Mouse (Mus musculus) erythroblast, adult 5-6 weeks (primary cell): ENCODE data around the gene Alpk1. TPM values are rescaled to one million over a fixed set of nuclear protein-coding genes. Genes with fewer than 3 reads are reported as not detected.
A peak's percentile ranks its signal among the peaks of the same experiment; 100 is the strongest.

ENCODE experiments used
- ATAC-seq: replicated peaks from 2 replicates; pipeline ENCODE4 v1.8.0; 2016; ENCODE audit warnings: moderate number of reproducible peaks, mild to moderate bottlenecking, moderate TSS enrichment, inconsistent platforms; ENCODE audit not compliant: poor library complexity, low FRiP score, severe bottlenecking
- total RNA-seq, 2 experiments: library from RNA; stranded (forward) in 1 of 2; stranded (reverse) in 1 of 2; fragments of 150-400 nt in 1 of 2; fragments of 200-764, 138-1000 nt in 1 of 2; gene quantifications; 2 replicates each; pipeline versions ENCODE4 v1.2.3 to v1.2.4; 2015 to 2017; ENCODE audit warnings: low replicate concordance in 2 of 2

Gene Alpk1
- total RNA-seq, 2 experiments from 2014 or later = 2.9 to 3.0 TPM

GRCm38 (mm10) chr3:127705515-127706444, 74.5 kb downstream of the Alpk1 start:
- ATAC-seq = no peak

GRCm38 (mm10) chr3:127705139-127705514, 75.2 kb downstream of the Alpk1 start:
- no peak for ATAC-seq

GRCm38 (mm10) chr3:127701196-127701825, 79.0 kb downstream of the Alpk1 start:
- ATAC-seq = no peak

GRCm38 (mm10) chr3:127698636-127699035, 81.7 kb downstream of the Alpk1 start:
- no peak for ATAC-seq

GRCm38 (mm10) chr3:127696541-127696940, 83.8 kb downstream of the Alpk1 start:
- no peak for ATAC-seq

GRCm38 (mm10) chr3:127694802-127695771, 85.2 kb downstream of the Alpk1 start:
- no peak for ATAC-seq

- ATAC-seq = no peak
These were observed 89.1 kb downstream of the Alpk1 start for GRCm38 (mm10) chr3:127691230-127691629.

- ATAC-seq = no peak
These were observed 100.6 kb downstream of the Alpk1 start for GRCm38 (mm10) chr3:127679703-127680102.

- no peak for ATAC-seq
These were observed 118.4 kb downstream of the Alpk1 start for GRCm38 (mm10) chr3:127661646-127662531.

GRCm38 (mm10) chr3:127660712-127661111, 119.6 kb downstream of the Alpk1 start:
- ATAC-seq = no peak

- no peak for ATAC-seq
These were observed 128.3 kb downstream of the Alpk1 start for GRCm38 (mm10) chr3:127651742-127652653.

- ATAC-seq = no peak
These were observed 134.0 kb downstream of the Alpk1 start for GRCm38 (mm10) chr3:127646156-127646825.

GRCm38 (mm10) chr3:127642211-127642610, 138.1 kb downstream of the Alpk1 start:
- ATAC-seq = no peak

- no peak for ATAC-seq
These were observed 139.3 kb downstream of the Alpk1 start for GRCm38 (mm10) chr3:127640762-127641700.

- ATAC-seq = peak; percentile 55
These were observed 140.2 kb downstream of the Alpk1 start for GRCm38 (mm10) chr3:127639875-127640761.
